Mouse (Mus musculus) embryonic facial prominence, embryonic 14.5 days (tissue): ENCODE results near the gene Ccdc169. TPM values are rescaled to one million over a fixed set of nuclear protein-coding genes. Genes with fewer than 3 reads are reported as not detected.

Experiments
- ATAC-seq: fragments of 200-750 bp; cut with Nextera tagmentation; 2 replicates; pipeline ENCODE4 v1.8.0; 2017; ENCODE audit warnings: low read depth, moderate number of reproducible peaks, moderate TSS enrichment
- DNase-seq: peaks from one replicate; pipeline ENCODE4 v3.0.0-alpha.2; 2015; ENCODE audit warnings: low spot score
- H3K27ac ChIP-seq: fragments of 300-500 bp; sonication (generic); replicated peaks from 2 replicates; pipeline ENCODE4 v1.5.1; 2014; ENCODE audit warnings: low read depth, mild to moderate bottlenecking, low read length, moderate library complexity
- H3K27me3 ChIP-seq: fragments of 300-500 bp; sonication (generic); replicated peaks from 2 replicates; pipeline ENCODE4 v1.6.1; 2014; ENCODE audit warnings: low read length; ENCODE audit not compliant: control insufficient read depth, insufficient read depth
- H3K36me3 ChIP-seq: fragments of 300-500 bp; sonication (generic); 2 replicates; pipeline ENCODE4 v1.6.1; 2014; ENCODE audit warnings: low read length, mixed read lengths; ENCODE audit not compliant: control insufficient read depth, insufficient read depth
- H3K4me1 ChIP-seq: fragments of 300-500 bp; sonication (generic); 2 replicates; pipeline ENCODE4 v1.6.1; 2014; ENCODE audit warnings: antibody characterized with exemption, low read length; ENCODE audit not compliant: control insufficient read depth, insufficient read depth
- H3K4me2 ChIP-seq: fragments of 300-500 bp; sonication (generic); 2 replicates; pipeline ENCODE4 v1.6.1; 2014; ENCODE audit warnings: low read depth, mild to moderate bottlenecking, low read length, moderate library complexity, mixed read lengths
- H3K4me3 ChIP-seq: fragments of 300-500 bp; sonication (generic); 2 replicates; pipeline ENCODE4 v1.5.1; 2014; ENCODE audit warnings: low read depth, mild to moderate bottlenecking, low read length
- H3K9ac ChIP-seq: fragments of 300-500 bp; sonication (generic); 2 replicates; pipeline ENCODE4 v1.6.1; 2014; ENCODE audit warnings: low read depth, mild to moderate bottlenecking, low read length, moderate library complexity, mixed read lengths
- H3K9me3 ChIP-seq: fragments of 300-500 bp; sonication (generic); 2 replicates; pipeline ENCODE4 v1.6.1; 2016; ENCODE audit warnings: low read length; ENCODE audit not compliant: control insufficient read depth
- WGBS: fragments of 180-500 bp; shearing (Covaris S2); extraction: QIAGEN DNeasy Blood & Tissue Kit; methylation state at CpG from one replicate; pipeline ENCODE4 v1.1.7; 2014; 5-methylcytosine and 5-hydroxymethylcytosine counted together
- polyA plus RNA-seq: library from polyadenylated mRNA; unstranded; fragments of >200 nt; fragmentation: Nextera tagmentation; extraction: Ambion mirVana; gene quantifications from 2 replicates; pipeline ENCODE4 v1.2.1, GENCODE M21; 2014

Gene Ccdc169
- polyA plus RNA-seq, 1 experiment from 2014 or later: 0.22 TPM

GRCm38 (mm10) chr3:55154163-55154562 lies 17.0 kb downstream of the Ccdc169 start:
- no peak overlapping the region for H3K9ac ChIP-seq
- no peaks in the 10 kb centered on the region for H3K27me3 ChIP-seq
- DNase-seq: no peak
- no peaks in the 10 kb centered on the region for H3K9me3 ChIP-seq
- no peak for ATAC-seq
- no peak overlapping the region for H3K4me2 ChIP-seq
- WGBS: 85% methylated on average over 7 of the region's 7 CpGs
- no peaks in the 10 kb centered on the region for H3K4me1 ChIP-seq
- no peak overlapping the region for H3K4me3 ChIP-seq
- no peak overlapping the region for H3K27ac ChIP-seq
- no peaks in the 10 kb centered on the region for H3K36me3 ChIP-seq

DNA sequence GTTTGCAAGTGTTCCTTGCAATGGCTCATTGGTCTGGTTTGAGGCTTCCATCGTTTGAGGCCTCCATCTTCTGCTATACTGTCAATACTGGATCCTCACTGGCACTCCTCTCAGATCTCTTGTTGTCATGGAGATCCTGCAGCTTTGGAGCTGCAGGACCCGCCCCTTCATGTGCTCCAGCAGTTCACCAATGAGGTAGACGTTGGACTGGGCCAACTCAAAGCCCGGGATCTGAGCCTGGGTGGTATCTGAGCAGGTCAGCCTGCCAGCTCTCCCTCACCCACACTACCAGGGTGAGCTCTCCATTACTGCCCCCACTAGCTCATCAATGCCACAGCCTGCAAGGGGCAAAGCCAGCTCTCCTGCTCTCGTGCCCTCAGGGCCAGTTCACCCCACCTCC lies 20.3 kb downstream of the Ccdc169 start:
- WGBS: 64% methylated on average over 5 of the region's 5 CpGs
- H3K4me1 ChIP-seq: no peaks in the 10 kb centered on the region
- H3K27ac ChIP-seq: no peak overlapping the region
- H3K27me3 ChIP-seq: no peaks in the 10 kb centered on the region
- no peaks in the 10 kb centered on the region for H3K36me3 ChIP-seq
- DNase-seq (no peak), ATAC-seq (no peak)
- no peak overlapping the region for H3K9ac ChIP-seq
- no peaks in the 10 kb centered on the region for H3K9me3 ChIP-seq
- no peak overlapping the region for H3K4me3 ChIP-seq
- no peak overlapping the region for H3K4me2 ChIP-seq

DNA sequence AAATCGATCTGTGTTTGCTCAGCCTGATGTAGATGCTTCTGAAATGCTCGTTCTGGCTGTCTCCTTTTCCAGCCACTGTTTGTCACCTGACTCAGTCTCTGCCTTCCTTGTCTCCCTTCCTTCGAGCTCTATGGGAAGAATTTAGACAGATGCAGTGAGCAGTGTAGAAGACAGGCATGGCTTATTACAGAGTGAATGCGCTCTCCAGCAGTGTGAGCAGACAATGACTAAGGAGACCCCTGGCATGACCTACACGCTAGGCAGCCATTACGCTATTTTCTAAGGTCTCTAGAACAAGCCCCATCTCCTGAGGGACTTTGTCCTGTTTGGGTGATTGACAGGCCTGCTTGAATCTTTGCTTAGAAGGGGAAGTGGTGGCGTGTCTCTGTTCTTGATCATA lies 24.0 kb downstream of the Ccdc169 start:
- Histone ChIP-seq H3K4me1 (no peaks in the 10 kb centered on the region), H3K4me2 (no peak overlapping the region), H3K36me3 (no peaks in the 10 kb centered on the region), H3K9me3 (no peaks in the 10 kb centered on the region), H3K27ac (no peak overlapping the region), H3K9ac (no peak overlapping the region), H3K27me3 (no peaks in the 10 kb centered on the region), H3K4me3 (no peak overlapping the region)
- ATAC-seq (no peak), DNase-seq (no peak)
- WGBS: 70% methylated on average over 7 of the region's 7 CpGs

DNA sequence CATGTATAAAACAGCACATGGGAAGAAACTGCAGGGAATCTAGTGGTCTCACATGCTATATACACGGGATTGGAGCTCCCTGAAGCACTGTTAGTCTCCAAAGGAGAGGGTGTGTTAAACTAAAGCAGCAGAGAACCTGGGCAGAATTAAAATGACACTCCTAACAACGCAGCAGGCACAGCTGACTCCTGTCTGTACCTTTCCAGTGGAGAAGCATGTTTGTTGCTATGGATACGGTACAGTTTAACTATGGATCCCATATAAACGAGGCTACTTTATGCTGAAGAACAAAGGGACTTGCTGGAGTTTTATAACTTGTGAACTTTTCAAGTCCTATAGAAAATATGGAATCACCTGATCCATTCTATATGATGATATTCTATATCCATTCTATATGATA lies 26.4 kb downstream of the Ccdc169 start:
- Histone ChIP-seq H3K9ac (no peak overlapping the region), H3K4me1 (no peaks in the 10 kb centered on the region), H3K9me3 (no peaks in the 10 kb centered on the region), H3K4me3 (no peak overlapping the region), H3K27me3 (no peaks in the 10 kb centered on the region), H3K4me2 (no peak overlapping the region), H3K27ac (no peak overlapping the region), H3K36me3 (no peaks in the 10 kb centered on the region)
- ATAC-seq (no peak), DNase-seq (no peak)
- WGBS: 70% methylated on average over 4 of the region's 4 CpGs

DNA sequence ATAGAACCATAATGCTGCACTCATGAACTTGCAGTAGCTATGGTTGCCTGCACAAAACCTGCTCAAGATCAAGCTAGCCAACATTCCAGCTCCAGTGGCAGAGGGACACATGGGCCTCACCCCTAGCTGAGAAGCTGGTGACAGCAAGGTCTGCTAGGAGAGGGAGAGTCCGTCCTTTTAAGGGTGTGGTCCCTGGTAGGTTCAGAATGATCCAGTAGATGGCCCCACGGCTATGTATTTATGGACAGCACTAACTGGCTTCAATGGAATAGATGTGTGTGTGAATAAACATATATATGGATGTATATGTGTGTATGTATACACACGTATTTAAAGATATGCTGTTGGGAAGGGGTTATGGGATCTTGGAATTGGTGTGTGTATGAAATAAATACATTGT lies 35.3 kb downstream of the Ccdc169 start:
- Histone ChIP-seq H3K9ac (no peak overlapping the region), H3K4me3 (no peak overlapping the region), H3K4me1 (no peaks in the 10 kb centered on the region), H3K36me3 (no peaks in the 10 kb centered on the region), H3K27ac (no peak overlapping the region), H3K9me3 (no peaks in the 10 kb centered on the region), H3K27me3 (no peaks in the 10 kb centered on the region), H3K4me2 (no peak overlapping the region)
- 72% methylated on average over 3 of the region's 3 CpGs for WGBS
- ATAC-seq (no peak), DNase-seq (peak; percentile 20)

DNA sequence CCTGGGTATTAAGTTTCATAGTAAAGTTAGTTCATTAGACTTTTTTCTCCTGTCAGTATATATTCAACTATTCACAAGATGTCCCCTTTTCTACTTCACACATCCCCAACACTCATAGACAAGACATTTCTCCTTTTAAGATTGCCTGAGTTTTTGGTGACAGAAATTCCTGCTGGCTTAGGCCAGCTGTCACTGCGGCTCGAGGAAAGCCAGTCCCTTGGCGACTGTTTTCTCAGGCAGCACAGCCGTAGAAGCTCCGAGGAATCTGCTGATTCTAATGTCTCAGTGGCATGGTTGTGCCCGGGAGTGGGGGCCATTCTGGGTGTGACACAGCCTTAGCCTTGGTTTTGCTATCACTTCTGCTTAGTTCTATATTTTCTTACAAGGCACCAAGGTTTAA lies 40.1 kb downstream of the Ccdc169 start:
- peak; percentile 32 for DNase-seq
- Histone ChIP-seq H3K4me1 (no peaks in the 10 kb centered on the region), H3K27ac (no peak overlapping the region), H3K36me3 (no peaks in the 10 kb centered on the region), H3K9ac (no peak overlapping the region), H3K9me3 (no peaks in the 10 kb centered on the region), H3K27me3 (no peaks in the 10 kb centered on the region), H3K4me2 (no peak overlapping the region), H3K4me3 (no peak overlapping the region)
- WGBS: 36% methylated on average over 6 of the region's 6 CpGs
- ATAC-seq: no peak

- H3K4me3 ChIP-seq: no peak within 1 kb of the TSS
- no peaks in the 10 kb centered on the region for H3K9me3 ChIP-seq
- no peaks in the 10 kb centered on the region for H3K36me3 ChIP-seq
- H3K4me2 ChIP-seq: no peak within 1 kb of the TSS
- WGBS: 93% methylated on average over 22 of the region's 22 CpGs
- ATAC-seq (no peak), DNase-seq (no peak)
- no peaks in the 10 kb centered on the region for H3K4me1 ChIP-seq
- no peak within 1 kb of the TSS for H3K27ac ChIP-seq
- no peak within 1 kb of the TSS for H3K9ac ChIP-seq
- no peaks in the 10 kb centered on the region for H3K27me3 ChIP-seq
Measured at GRCm38 (mm10) chr3:55181766-55182165, 44.6 kb downstream of the Ccdc169 start, which contains the start of gene Sohlh2. Gene Sohlh2, plus strand, starts transcription at chr3:55182028.

- Histone ChIP-seq H3K36me3 (no peaks in the 10 kb centered on the region), H3K27ac (no peak overlapping the region), H3K9me3 (no peaks in the 10 kb centered on the region), H3K9ac (no peak overlapping the region), H3K27me3 (no peaks in the 10 kb centered on the region), H3K4me2 (no peak overlapping the region), H3K4me3 (no peak overlapping the region), H3K4me1 (no peaks in the 10 kb centered on the region)
- 86% methylated on average over 4 of the region's 4 CpGs for WGBS
- ATAC-seq: no peak
- peak; percentile 23 for DNase-seq
Measured at GRCm38 (mm10) chr3:55191668-55192067, 54.5 kb downstream of the Ccdc169 start.

DNA sequence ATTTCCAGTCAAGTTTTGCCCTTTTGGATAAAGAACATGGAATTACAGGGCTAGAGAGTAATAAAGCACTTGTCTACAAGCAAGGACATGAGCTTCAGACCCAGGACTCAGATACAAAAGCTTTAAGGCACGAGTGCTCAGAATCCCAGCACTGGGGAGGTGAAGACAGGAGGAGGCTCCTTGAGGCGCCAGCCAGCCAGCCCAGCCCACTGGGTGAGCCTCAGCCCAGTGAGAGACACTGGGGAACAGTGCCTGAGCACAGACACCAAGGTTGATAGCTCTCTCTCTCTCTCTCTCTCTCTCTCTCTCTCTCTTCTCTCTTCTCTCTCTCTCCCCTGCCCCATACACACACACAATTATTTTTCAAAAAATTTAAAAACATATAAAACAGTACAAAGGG lies 56.2 kb downstream of the Ccdc169 start:
- H3K27me3 ChIP-seq: no peaks in the 10 kb centered on the region
- no peaks in the 10 kb centered on the region for H3K9me3 ChIP-seq
- H3K9ac ChIP-seq: no peak overlapping the region
- H3K4me1 ChIP-seq: no peaks in the 10 kb centered on the region
- ATAC-seq: no peak
- no peak overlapping the region for H3K4me2 ChIP-seq
- 54% methylated on average over 2 of the region's 2 CpGs for WGBS
- H3K4me3 ChIP-seq: no peak overlapping the region
- H3K27ac ChIP-seq: no peak overlapping the region
- H3K36me3 ChIP-seq: no peaks in the 10 kb centered on the region
- no peak for DNase-seq
